Mouse (Mus musculus) 3134 (cell line): ENCODE data around the gene Nuak1.

Source experiments
- DNase-seq: peaks from one replicate; pipeline ENCODE4 v3.0.0-alpha.2; 2011; ENCODE audit warnings: low spot score; ENCODE audit not compliant: insufficient read length; ENCODE audit errors: extremely low read depth

Gene Nuak1

GRCm38 (mm10) chr10:84449733-84450132, 9.3 kb upstream of the Nuak1 start:
- no peak for DNase-seq

GRCm38 (mm10) chr10:84447411-84447821, 7.0 kb upstream of the Nuak1 start:
- no peak for DNase-seq

- DNase-seq = no peak
These were observed 6.3 kb upstream of the Nuak1 start for GRCm38 (mm10) chr10:84446661-84447060.

- peak; percentile 55 for DNase-seq
These were observed 4.0 kb upstream of the Nuak1 start for GRCm38 (mm10) chr10:84444396-84444795.

GRCm38 (mm10) chr10:84441846-84442245, 1.4 kb upstream of the Nuak1 start:
- DNase-seq = no peak

- DNase-seq = no peak
These were observed 1.0 kb upstream of the Nuak1 start for GRCm38 (mm10) chr10:84441434-84441785.

- DNase-seq = no peak
These were observed 236 bp downstream of the Nuak1 start for GRCm38 (mm10) chr10:84440181-84440540.

- peak; percentile 47 for DNase-seq
These were observed 1.2 kb downstream of the Nuak1 start for GRCm38 (mm10) chr10:84439228-84439596.

GRCm38 (mm10) chr10:84438466-84439227, 1.8 kb downstream of the Nuak1 start:
- DNase-seq = no peak

- DNase-seq = peak; percentile 67
These were observed 2.4 kb downstream of the Nuak1 start for GRCm38 (mm10) chr10:84438049-84438422.

GRCm38 (mm10) chr10:84437166-84438048, 3.0 kb downstream of the Nuak1 start:
- no peak for DNase-seq

- no peak for DNase-seq
These were observed 4.5 kb downstream of the Nuak1 start for GRCm38 (mm10) chr10:84435930-84436329.

GRCm38 (mm10) chr10:84433193-84433801, 7.1 kb downstream of the Nuak1 start:
- DNase-seq = no peak

GRCm38 (mm10) chr10:84424374-84424773, 16.0 kb downstream of the Nuak1 start:
- DNase-seq = no peak

GRCm38 (mm10) chr10:84423903-84424302, 16.5 kb downstream of the Nuak1 start:
- DNase-seq = no peak

GRCm38 (mm10) chr10:84420589-84420988, 19.8 kb downstream of the Nuak1 start:
- DNase-seq = no peak

- DNase-seq = no peak
These were observed 22.0 kb downstream of the Nuak1 start for GRCm38 (mm10) chr10:84418421-84418820.

GRCm38 (mm10) chr10:84416752-84417151, 23.6 kb downstream of the Nuak1 start:
- DNase-seq = no peak

- no peak for DNase-seq
These were observed 25.3 kb downstream of the Nuak1 start for GRCm38 (mm10) chr10:84414981-84415700.

- DNase-seq = no peak
These were observed 27.1 kb downstream of the Nuak1 start for GRCm38 (mm10) chr10:84413310-84413709.
